Mouse (Mus musculus): ENCODE measurements at regions not wholly inside any gene's neighbourhood (a gene's known extent, or its start where the extent isn't known, plus 50 kb on each side); places are given as distances from the start of the nearest gene placed in this dataset.

DNA sequence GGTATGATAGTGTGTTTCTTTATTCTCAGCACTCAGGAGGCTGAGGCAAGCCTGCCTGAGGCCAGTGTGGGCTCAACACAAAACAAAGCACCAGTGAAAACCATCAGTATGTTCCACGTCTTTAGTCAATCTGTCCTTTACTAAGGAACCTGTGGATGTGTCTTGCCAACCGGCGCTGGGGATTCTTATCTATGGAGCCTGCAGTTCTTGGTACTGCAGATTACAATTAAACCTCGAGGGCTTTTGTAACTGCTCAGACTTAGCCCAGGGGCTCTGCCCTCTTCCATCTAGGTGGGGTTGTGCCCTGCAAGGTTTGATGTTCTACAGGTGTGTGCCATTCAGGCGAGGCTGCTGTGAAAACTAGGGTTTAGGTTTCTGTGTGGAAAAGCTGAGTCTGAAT is 145.1 kb upstream of the Opcml start:
- TF ChIP-seq POLR2A (IDR thresholded peaks at IDR 0.05; ENCODE audit: insufficient read length, low read depth) (no peak), TCF3 (IDR thresholded peaks at IDR 0.05; ENCODE audit: insufficient read length, low read depth) (no peak), TCF12 (IDR thresholded peaks at IDR 0.05; ENCODE audit: insufficient read depth, poor library complexity, severe bottlenecking) (no peak), E2F4 (IDR thresholded peaks at IDR 0.05; ENCODE audit: insufficient read depth) (no peak), CEBPB (IDR thresholded peaks at IDR 0.05; ENCODE audit: insufficient read depth, poor library complexity, severe bottlenecking) (no peak), MYOG (IDR thresholded peaks at IDR 0.05; ENCODE audit: control insufficient read depth in 1 of 3, insufficient read depth in 1 of 3, insufficient read length in 2 of 3, low read depth in 2 of 3) (no peak), POLR2AphosphoS2 (IDR thresholded peaks at IDR 0.05; ENCODE audit: insufficient read length, low read depth) (no peak), MAX (IDR thresholded peaks at IDR 0.05; ENCODE audit: low read depth) (no peak), USF1 (IDR thresholded peaks at IDR 0.05; ENCODE audit: low read depth) (no peak), MYOD1 (IDR thresholded peaks at IDR 0.05; ENCODE audit: control insufficient read depth in 1 of 3, insufficient read length in 2 of 3, low read depth in 2 of 3) (no peak)

Measured in myocyte (in vitro differentiated cells).